Mouse (Mus musculus): ENCODE data around the gene Chchd2. TPM values are rescaled to one million over a fixed set of nuclear protein-coding genes. Genes with fewer than 3 reads are reported as not detected.
A peak's percentile ranks its signal among the peaks of the same experiment; 100 is the strongest.

The Chchd2 gene
- total and polyA plus RNA-seq, 3 experiments = 78.3 to 586 (median 342) TPM

DNA sequence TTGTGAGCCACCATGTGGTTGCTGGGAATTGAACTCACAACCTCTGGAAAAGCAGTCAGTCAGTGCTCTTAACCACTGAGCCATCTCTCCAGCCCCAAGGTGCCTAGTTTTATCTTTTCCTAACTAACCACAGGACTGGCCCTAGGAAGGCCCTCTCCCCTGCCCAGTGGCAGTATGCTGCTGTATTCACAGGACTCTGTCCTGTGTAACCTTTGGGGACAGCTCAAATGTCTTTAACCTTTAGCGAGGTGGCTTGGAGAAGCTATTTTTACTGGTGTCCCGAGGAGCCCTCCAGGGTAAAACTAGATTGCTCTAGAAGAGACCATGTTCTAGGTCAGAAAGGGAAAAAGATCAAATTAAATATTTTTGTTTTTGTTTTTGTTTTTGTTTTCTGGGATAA, 16.0 kb downstream of the Chchd2 start:
- ATAC-seq (ENCODE audit: extremely low read depth, insufficient number of reproducible peaks, low FRiP score, poor library complexity, severe bottlenecking) = no peak
- no peak overlapping the region for H3K4me3 ChIP-seq (ENCODE audit: low read depth, low read length)
- peaks cover 15% of the 10 kb centered on the region for H3K27me3 ChIP-seq (ENCODE audit: insufficient read depth, low read length)
- no peaks in the 10 kb centered on the region for H3K9me3 ChIP-seq (replicated peaks)
- DNase-seq (ENCODE audit: low spot score) = no peak
- H3K36me3 ChIP-seq (replicated peaks) = no peaks in the 10 kb centered on the region
- peaks cover 5% of the 10 kb centered on the region for H3K4me1 ChIP-seq (ENCODE audit: insufficient read depth, low read depth, low read length)
- TF ChIP-seq POLR2AphosphoS5 (IDR thresholded peaks at IDR 0.05; ENCODE audit: insufficient replicate concordance, low read depth, low read length) = no peak

DNA sequence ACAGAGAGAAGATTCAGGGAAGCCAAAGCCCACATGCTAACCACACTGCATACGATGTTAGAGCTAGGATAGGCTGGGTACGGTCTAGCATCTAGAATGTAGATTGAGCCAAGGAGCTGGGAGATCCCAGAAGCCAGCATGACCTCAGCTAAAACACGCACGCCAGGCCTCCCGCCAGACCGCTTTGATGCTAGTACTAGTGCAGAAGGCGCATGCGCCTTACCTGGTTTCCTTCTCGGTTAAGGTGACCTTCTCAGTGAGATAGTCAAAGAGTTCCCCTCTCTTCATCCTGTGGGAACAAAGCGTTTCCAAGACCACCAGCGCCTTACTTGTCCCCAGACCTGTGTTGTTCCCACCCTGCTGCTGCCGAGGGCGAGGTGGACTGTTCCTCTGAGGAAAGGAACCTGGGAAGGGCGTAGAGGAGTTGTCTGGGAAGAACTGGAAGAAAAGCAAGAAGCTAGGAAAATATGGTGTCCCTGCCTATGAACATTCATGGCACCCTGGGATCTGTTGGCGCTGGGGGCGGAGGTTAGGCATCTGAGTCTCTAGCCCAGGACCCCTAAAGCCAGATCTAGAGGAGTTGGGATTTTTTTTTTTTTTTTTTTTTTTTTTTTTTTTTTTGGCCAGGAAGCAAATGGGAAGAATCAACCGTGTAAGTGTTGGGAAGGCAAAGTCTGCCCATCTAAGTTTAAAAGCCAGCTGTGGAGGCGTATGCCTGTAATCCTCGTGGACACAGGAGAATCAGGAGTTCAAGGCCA, 17.9 kb downstream of the Chchd2 start:
- no peak for ATAC-seq (ENCODE audit: extremely low read depth, insufficient number of reproducible peaks, low FRiP score, poor library complexity, severe bottlenecking)
- no peak for DNase-seq (ENCODE audit: low spot score)
- Histone ChIP-seq H3K27me3 (ENCODE audit: insufficient read depth, low read length) (peaks cover 13% of the 10 kb centered on the region), H3K4me3 (ENCODE audit: low read depth, low read length) (no peak overlapping the region), H3K9me3 (replicated peaks) (no peaks in the 10 kb centered on the region), H3K36me3 (replicated peaks) (no peaks in the 10 kb centered on the region), H3K4me1 (ENCODE audit: insufficient read depth, low read depth, low read length) (peaks cover 5% of the 10 kb centered on the region)
- TF ChIP-seq GATA2 (IDR thresholded peaks at IDR 0.05; ENCODE audit: borderline replicate concordance, low read depth, low read length) = no peak

DNA sequence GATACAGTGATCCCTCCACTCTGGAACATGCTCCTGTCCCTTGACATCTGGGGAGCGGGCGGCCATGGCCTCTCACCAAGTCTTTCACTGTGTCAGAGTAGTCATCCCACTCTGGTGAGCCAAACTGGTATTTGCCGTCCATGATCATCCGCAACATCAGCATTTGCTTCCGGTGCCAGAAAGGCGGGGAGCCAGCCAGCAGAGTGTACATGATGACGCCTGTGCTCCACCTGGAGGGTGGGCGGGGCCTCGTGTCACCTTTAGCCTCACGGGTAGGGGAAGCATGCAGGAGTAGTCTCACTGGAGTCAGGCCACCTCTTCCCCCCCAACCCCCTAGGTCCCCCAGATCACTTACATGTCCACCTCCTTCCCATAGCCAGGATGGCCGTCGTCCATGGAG, 21.4 kb downstream of the Chchd2 start:
- Histone ChIP-seq H3K27me3 (ENCODE audit: insufficient read depth, low read length) (peaks cover 4% of the 10 kb centered on the region; the same call in 1 of the 2 replicates), H3K9me3 (replicated peaks) (peaks cover 9% of the 10 kb centered on the region), H3K4me3 (ENCODE audit: low read depth, low read length) (no peak overlapping the region), H3K4me1 (ENCODE audit: insufficient read depth, low read depth, low read length) (no peaks in the 10 kb centered on the region), H3K36me3 (replicated peaks) (peaks cover 23% of the 10 kb centered on the region)
- TF ChIP-seq GATA1 (IDR thresholded peaks at IDR 0.05; ENCODE audit: borderline replicate concordance, low read length) (no peak), TAL1 (conservative IDR thresholded peaks at IDR 0.05; ENCODE audit: low read depth, low read length) (no peak)
- no peak for ATAC-seq (ENCODE audit: extremely low read depth, insufficient number of reproducible peaks, low FRiP score, poor library complexity, severe bottlenecking)
- no peak for DNase-seq (ENCODE audit: low spot score)

DNA sequence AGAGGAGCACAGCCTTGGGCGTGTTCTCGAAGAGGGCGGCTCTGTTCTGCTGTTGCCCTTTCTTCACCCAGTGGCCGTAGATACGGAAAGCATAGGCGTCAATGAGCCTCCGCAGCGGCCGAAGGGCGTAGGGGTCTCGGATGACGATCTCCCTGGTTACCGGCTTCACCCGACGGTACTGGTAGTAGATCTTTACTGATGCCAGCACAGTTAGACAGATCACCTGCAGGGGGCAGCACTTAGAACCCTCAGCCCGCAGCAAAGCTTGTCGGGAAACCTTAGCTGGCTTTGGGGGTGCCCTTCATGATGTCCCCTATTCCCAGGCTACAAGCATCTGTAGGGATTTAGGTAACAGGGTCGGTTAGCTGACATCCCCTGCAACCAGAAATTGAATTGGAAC, 22.8 kb downstream of the Chchd2 start:
- Histone ChIP-seq H3K36me3 (replicated peaks) (peaks cover 37% of the 10 kb centered on the region), H3K27me3 (ENCODE audit: insufficient read depth, low read length) (peaks cover 4% of the 10 kb centered on the region; the same call in 1 of the 2 replicates), H3K9me3 (replicated peaks) (peaks cover 9% of the 10 kb centered on the region), H3K4me1 (ENCODE audit: insufficient read depth, low read depth, low read length) (no peaks in the 10 kb centered on the region; the same call in 1 of the 2 replicates), H3K4me3 (ENCODE audit: low read depth, low read length) (no peak overlapping the region)
- ATAC-seq (ENCODE audit: extremely low read depth, insufficient number of reproducible peaks, low FRiP score, poor library complexity, severe bottlenecking) (no peak), DNase-seq (ENCODE audit: low spot score) (no peak)
- TF ChIP-seq CTCF (IDR thresholded peaks at IDR 0.05; ENCODE audit: low read depth, low read length) (peak; percentile 26; the same call in 1 of the 2 replicates), GATA2 (IDR thresholded peaks at IDR 0.05; ENCODE audit: borderline replicate concordance, low read depth, low read length) (no peak), GATA1 (IDR thresholded peaks at IDR 0.05; ENCODE audit: borderline replicate concordance, low read length) (no peak), TAL1 (conservative IDR thresholded peaks at IDR 0.05; ENCODE audit: low read depth, low read length) (no peak), POLR2AphosphoS5 (IDR thresholded peaks at IDR 0.05; ENCODE audit: insufficient replicate concordance, low read depth, low read length) (no peak)

DNA sequence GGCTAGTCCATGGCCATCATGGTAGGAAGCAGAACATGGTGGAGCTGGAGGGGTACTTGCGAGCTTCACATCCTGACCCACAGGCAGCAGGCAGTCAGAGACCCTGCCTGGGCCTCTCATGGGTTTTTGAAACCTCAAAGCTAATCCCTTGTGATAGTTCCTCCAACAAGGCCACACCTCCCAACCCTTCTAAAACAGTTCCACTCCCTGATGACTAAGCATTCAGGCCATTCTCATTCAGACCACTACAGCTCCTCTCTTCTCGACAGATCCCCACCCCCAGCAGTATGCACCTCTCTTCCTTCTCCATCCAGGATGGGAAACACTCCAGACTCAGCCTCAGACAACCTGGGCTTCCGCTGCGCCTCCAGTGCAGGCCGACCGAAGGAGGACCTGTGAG, 24.9 kb downstream of the Chchd2 start:
- H3K4me1 ChIP-seq (ENCODE audit: insufficient read depth, low read depth, low read length) = no peaks in the 10 kb centered on the region; the same call in 1 of the 2 replicates
- no peaks in the 10 kb centered on the region; the same call in 1 of the 2 replicates for H3K27me3 ChIP-seq (ENCODE audit: insufficient read depth, low read length)
- peaks cover 9% of the 10 kb centered on the region for H3K9me3 ChIP-seq (replicated peaks)
- peaks cover 57% of the 10 kb centered on the region for H3K36me3 ChIP-seq (replicated peaks)
- TF ChIP-seq GATA1 (IDR thresholded peaks at IDR 0.05; ENCODE audit: borderline replicate concordance, low read length) (no peak), CTCF (IDR thresholded peaks at IDR 0.05; ENCODE audit: low read depth, low read length) (no peak), TAL1 (conservative IDR thresholded peaks at IDR 0.05; ENCODE audit: low read depth, low read length) (no peak), GATA2 (IDR thresholded peaks at IDR 0.05; ENCODE audit: borderline replicate concordance, low read depth, low read length) (no peak), POLR2AphosphoS5 (IDR thresholded peaks at IDR 0.05; ENCODE audit: insufficient replicate concordance, low read depth, low read length) (no peak)
- H3K4me3 ChIP-seq (ENCODE audit: low read depth, low read length) = no peak overlapping the region
- DNase-seq (ENCODE audit: low spot score) (no peak), ATAC-seq (ENCODE audit: extremely low read depth, insufficient number of reproducible peaks, low FRiP score, poor library complexity, severe bottlenecking) (no peak)

DNA sequence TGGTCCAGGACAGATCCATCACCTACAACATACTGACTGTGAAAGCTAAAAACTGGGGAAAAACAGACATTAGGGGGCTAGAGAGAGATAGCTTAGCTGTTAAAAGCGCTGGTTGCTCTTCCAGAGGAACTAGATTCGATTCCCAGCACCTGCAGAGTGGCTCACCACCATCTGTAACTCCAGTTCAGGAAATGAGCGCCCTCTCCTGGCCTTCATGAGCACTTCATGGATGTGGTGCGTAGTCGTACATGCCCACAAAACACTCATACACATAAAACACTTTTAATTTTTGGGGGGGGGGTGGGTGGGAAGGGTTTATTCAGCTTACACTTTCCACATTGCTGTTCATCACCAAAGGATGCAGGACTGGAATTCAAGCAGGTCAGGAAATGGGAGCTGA, 30.9 kb downstream of the Chchd2 start:
- no peak for ATAC-seq (ENCODE audit: extremely low read depth, insufficient number of reproducible peaks, low FRiP score, poor library complexity, severe bottlenecking)
- Histone ChIP-seq H3K27me3 (ENCODE audit: insufficient read depth, low read length) (no peaks in the 10 kb centered on the region), H3K4me1 (ENCODE audit: insufficient read depth, low read depth, low read length) (no peaks in the 10 kb centered on the region; the same call in 1 of the 2 replicates), H3K4me3 (ENCODE audit: low read depth, low read length) (no peak overlapping the region), H3K36me3 (replicated peaks) (peaks cover 88% of the 10 kb centered on the region), H3K9me3 (replicated peaks) (no peaks in the 10 kb centered on the region)
- no peak for TF ChIP-seq GATA1 (IDR thresholded peaks at IDR 0.05; ENCODE audit: borderline replicate concordance, low read length)
- TF ChIP-seq GATA2 (IDR thresholded peaks at IDR 0.05; ENCODE audit: borderline replicate concordance, low read depth, low read length) = no peak
- no peak for TF ChIP-seq POLR2AphosphoS5 (IDR thresholded peaks at IDR 0.05; ENCODE audit: insufficient replicate concordance, low read depth, low read length)
- no peak for TF ChIP-seq TAL1 (conservative IDR thresholded peaks at IDR 0.05; ENCODE audit: low read depth, low read length)
- TF ChIP-seq CTCF (IDR thresholded peaks at IDR 0.05; ENCODE audit: low read depth, low read length) = no peak
- DNase-seq (ENCODE audit: low spot score) = no peak

DNA sequence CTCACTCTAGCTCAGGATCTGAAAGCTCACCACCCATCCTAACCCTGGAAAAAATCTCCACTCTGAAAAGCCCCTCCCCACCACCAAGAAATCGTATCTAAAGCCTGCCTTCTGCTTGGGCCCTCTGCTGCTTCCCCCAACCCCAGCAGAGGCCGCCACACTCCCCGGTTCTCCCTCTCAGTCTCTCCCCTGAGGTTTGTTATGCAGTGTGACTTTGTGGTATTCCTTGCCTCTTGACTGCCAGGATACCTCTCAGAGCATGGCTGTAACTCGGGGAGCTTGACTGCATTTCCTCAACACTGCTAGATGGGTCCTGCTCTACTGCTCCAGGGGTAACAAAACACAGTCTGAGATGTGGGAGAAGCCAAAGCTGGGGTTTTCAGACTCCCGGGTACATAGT, 32.1 kb downstream of the Chchd2 start:
- no peaks in the 10 kb centered on the region for H3K9me3 ChIP-seq (replicated peaks)
- peaks cover 86% of the 10 kb centered on the region for H3K36me3 ChIP-seq (replicated peaks)
- no peaks in the 10 kb centered on the region; the same call in 1 of the 2 replicates for H3K4me1 ChIP-seq (ENCODE audit: insufficient read depth, low read depth, low read length)
- no peak for TF ChIP-seq CTCF (IDR thresholded peaks at IDR 0.05; ENCODE audit: low read depth, low read length)
- no peak for TF ChIP-seq GATA2 (IDR thresholded peaks at IDR 0.05; ENCODE audit: borderline replicate concordance, low read depth, low read length)
- TF ChIP-seq GATA1 (IDR thresholded peaks at IDR 0.05; ENCODE audit: borderline replicate concordance, low read length) = no peak
- TF ChIP-seq POLR2AphosphoS5 (IDR thresholded peaks at IDR 0.05; ENCODE audit: insufficient replicate concordance, low read depth, low read length) = no peak
- no peak for DNase-seq (ENCODE audit: low spot score)
- H3K4me3 ChIP-seq (ENCODE audit: low read depth, low read length) = no peak overlapping the region
- ATAC-seq (ENCODE audit: extremely low read depth, insufficient number of reproducible peaks, low FRiP score, poor library complexity, severe bottlenecking) = no peak
- no peaks in the 10 kb centered on the region for H3K27me3 ChIP-seq (ENCODE audit: insufficient read depth, low read length)

Measured in G1E (cell line).